Mouse (Mus musculus) effector memory CD4-positive, alpha-beta T cell, adult 5 months (primary cell): Measurements from ENCODE around the gene Nfatc2ip. TPM values are rescaled to one million over a fixed set of nuclear protein-coding genes. Genes with fewer than 3 reads are reported as not detected.

Experiments
- polyA plus RNA-seq: library from polyadenylated mRNA; unstranded; fragments of 100-300 nt; shearing (Covaris generic); gene quantifications from one replicate; pipeline ENCODE4 v1.2.1, GENCODE M21; 2017

Nfatc2ip gene
- polyA plus RNA-seq, result 5.9 TPM

DNA sequence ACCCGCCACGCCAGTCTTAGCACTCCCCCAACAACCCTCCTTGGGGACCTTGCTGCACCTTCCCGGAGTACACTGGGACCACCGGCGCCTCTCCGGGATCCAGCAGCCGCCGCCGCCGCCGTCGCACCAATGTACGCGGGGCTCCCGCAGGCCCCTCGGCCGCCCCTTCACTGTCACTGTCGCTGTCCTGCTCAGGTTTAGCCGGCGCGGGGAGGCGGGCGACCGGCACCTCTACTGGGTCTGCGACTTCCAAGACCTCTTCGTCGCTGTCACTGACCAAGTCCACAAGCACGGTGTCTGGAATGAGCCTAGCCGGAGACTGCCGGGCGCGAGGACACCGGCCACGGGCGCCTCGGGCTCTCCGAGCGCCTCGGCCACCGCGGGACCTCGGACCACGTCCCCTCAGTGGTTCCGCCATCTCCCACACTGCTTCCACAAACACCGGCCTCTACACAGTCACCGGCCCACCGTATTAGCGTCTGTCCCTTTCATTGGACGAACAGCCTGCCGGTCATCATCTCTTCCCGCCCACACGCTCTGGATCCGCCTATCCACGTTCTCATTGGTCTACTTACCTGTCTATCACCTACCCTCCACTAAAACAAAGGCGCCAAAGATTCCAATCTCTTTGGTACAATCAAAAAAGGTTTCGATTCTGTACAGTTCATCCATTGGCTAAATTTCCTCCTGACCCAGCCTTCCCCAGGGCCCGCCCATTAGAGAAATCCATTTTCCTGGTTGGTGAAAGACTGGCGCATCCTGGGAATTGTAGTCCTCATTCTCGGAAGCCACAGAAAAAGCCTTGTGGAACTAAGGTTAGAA lies at the start of gene Nfatc2ip:
TSS of gene Nfatc2ip (minus strand) at position 440 of the 822 bp plus-strand sequence.

DNA sequence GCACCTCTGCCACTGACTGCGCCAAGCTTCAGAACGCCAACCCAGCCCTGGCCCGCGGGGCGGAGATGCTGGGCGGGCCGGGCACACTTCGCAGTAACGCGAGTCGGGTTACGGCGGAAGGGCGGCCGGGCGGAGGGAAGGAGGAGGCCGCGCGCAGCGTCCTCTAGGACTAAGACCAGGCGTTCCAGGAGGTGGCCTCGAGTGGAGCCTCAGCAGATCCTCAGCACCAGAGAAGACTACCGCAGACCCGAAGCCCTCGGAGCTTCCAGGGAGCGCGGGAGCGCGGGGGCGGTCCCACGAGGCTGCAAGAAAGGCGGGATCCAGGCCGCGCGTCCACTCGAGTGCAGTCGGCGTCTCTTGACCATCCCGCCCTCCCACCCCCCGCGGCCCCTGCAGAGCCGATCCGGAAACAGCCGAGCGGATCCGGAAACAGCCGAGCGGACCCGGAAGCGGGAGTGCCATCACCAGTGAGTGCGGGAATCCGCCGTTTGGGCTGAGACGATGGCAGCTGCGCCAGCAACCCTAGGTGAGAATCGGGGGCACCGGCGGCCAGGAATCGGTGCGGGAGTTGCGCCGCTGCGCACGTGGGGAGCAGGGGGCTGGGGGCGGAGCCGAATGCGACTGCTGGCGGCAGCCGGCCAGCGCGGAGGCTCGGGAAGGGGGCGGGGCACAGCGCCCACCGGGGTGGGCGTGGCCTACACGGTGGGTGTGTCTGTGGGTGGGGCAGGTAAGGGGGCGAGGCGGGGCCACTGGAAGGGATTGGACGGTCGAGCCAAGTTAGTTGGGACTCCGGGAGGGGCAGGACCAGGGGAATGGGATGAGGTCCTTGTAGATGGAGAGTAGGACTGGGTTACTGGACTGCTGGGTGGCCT lies 32.3 kb upstream of the Nfatc2ip start, which contains the start of gene Rabep2:
TSS of gene Rabep2 (plus strand) at position 129 of the 872 bp plus-strand sequence.

DNA sequence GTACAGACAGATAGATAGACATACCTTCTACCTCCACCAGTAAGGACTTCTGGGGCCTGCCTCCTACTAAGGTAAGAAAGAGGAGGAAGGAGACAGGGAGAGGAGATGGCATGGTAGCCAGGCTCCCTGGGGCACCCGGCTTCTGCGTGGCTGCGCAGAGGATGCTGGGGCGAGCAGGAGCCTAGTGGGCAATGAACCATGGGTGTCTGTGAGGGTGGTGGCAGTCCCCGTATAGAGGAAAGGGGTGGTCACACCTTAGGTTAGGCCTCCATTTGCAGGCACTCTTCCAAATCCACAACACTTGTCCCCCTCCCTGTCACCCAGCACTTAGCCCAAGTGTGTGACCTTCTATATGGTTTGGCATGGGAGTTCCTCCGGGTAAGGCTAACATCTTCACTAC lies 18.2 kb upstream of the Nfatc2ip start, which contains the start of gene Cd19:
TSS of gene Cd19 (minus strand) at position 165 of the 400 bp plus-strand sequence.

DNA sequence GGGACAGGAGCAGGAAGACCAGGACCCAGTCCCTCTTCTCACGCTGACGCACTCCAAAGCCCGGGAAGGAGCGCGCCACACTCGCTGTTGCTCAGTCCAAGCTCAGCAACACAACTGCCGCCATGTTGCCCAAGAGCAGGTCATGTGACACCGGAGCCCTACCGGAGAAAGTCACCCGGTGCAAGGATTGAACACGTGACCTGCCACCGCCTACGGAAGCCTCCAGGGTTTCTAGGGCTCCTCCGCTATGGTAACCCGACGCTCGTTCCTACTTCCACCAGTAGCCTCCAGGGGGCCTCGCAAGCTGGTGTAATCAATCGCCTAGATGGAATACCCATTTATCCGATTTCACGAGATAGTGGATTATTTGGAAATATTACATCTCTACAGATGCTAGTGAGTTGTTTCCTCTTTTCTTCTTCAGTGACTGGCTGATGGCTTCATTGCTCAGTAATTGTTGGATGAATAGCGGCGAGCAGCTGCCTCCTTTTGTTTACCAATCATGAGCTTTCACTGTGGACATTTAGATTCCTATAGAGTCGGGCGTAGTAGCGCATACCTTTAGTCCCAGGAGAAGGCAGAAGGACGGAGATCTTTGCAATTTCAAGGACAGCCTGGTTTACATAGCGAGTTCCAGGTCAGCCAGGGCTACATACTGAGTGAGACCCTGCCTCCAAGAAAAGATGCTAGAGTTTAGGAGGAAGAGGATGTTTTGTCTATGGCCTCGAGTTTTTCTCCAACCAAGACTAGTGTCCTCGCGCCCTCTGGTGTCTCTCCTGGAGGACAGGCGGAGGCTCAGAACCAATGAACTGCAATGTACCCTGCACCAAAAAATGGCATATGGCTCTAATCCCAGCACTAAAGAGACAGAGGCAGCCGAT lies 19.0 kb downstream of the Nfatc2ip start, which contains the start of gene Spns1:
TSS of gene Spns1 (minus strand) at position 173 of the 881 bp plus-strand sequence.

DNA sequence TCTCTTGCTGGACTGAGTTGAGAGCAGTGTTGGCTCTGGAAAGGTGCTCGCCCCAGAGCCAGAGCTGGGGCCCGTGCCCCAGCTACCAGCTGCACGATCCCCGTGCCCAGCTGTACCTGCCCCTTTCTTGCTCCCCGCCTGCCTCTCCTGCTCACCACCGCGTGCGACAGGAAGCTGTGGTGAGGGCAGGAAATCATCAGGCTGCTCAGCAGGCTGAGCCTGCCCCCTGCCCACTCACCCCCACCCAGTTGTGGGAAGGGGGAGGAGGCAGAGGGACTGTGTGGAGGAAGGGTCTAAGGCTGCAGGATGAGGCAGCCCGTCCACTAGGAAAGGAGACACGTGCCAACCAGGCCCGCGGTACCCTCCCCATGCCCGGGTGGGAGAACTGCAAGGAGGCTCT lies 27.1 kb downstream of the Nfatc2ip start, which contains the start of gene Lat:
TSS of gene Lat (minus strand) at position 178 of the 400 bp plus-strand sequence.

Other genes with a start within 250 kb of the Nfatc2ip start
- gene Xpo6, start 196.2 kb downstream of the Nfatc2ip start, polyA plus RNA-seq, result 135 TPM
- gene Sbk1, start 124.1 kb downstream of the Nfatc2ip start, polyA plus RNA-seq, result 19.2 TPM
- gene Lat, start 27.2 kb downstream of the Nfatc2ip start, polyA plus RNA-seq, result 675 TPM
- gene Spns1, start 19.3 kb downstream of the Nfatc2ip start, polyA plus RNA-seq, result 33.0 TPM
- not detected for gene Cd19, start 18.2 kb upstream of the Nfatc2ip start, polyA plus RNA-seq
- 40.4 TPM for gene Rabep2, start 32.0 kb upstream of the Nfatc2ip start, polyA plus RNA-seq
- gene Atp2a1, start 66.4 kb upstream of the Nfatc2ip start, polyA plus RNA-seq, result 0.39 TPM
- 58.6 TPM for gene Sh2b1, start 78.7 kb upstream of the Nfatc2ip start, polyA plus RNA-seq
- 66.5 TPM for gene Tufm, start 90.6 kb upstream of the Nfatc2ip start, polyA plus RNA-seq
- gene Atxn2l, start 106.7 kb upstream of the Nfatc2ip start, polyA plus RNA-seq, result 118 TPM
- gene Eif3c, start 169.7 kb upstream of the Nfatc2ip start, polyA plus RNA-seq, result 142 TPM
- gene Apobr, start 188.2 kb upstream of the Nfatc2ip start, polyA plus RNA-seq, result 3.4 TPM
- gene Cln3, start 189.1 kb upstream of the Nfatc2ip start, polyA plus RNA-seq, result 83.6 TPM
- not detected for gene Il27, start 198.2 kb upstream of the Nfatc2ip start, polyA plus RNA-seq
- not detected for gene Nupr1, start 234.1 kb upstream of the Nfatc2ip start, polyA plus RNA-seq